Mouse (Mus musculus): ENCODE results near the gene Cerk. TPM values are rescaled to one million over a fixed set of nuclear protein-coding genes. Genes with fewer than 3 reads are reported as not detected.
"Not testable (repeated sequence)": the region's sequence is repeated elsewhere in the genome, so short reads cannot be mapped to it uniquely, and the experiment has no call there.

Cerk gene
- total RNA-seq, 2 experiments from 2014 or later: 40.4 to 45.9 TPM

GRCm38 (mm10) chr15:86096604-86097020, 89.3 kb downstream of the Cerk start:
- intact Hi-C loops (cut with DNase I); DNase-seq: not testable (repeated sequence)

- peak in 1 of 2 experiments; percentile 61 for DNase-seq
- intact Hi-C loops (cut with DNase I): no loop called here
Measured at GRCm38 (mm10) chr15:86095722-86096603, 90.0 kb downstream of the Cerk start.

GRCm38 (mm10) chr15:86094324-86095121, 91.4 kb downstream of the Cerk start:
- intact Hi-C loops (cut with DNase I): no loop called here
- DNase-seq: no peak

DNA sequence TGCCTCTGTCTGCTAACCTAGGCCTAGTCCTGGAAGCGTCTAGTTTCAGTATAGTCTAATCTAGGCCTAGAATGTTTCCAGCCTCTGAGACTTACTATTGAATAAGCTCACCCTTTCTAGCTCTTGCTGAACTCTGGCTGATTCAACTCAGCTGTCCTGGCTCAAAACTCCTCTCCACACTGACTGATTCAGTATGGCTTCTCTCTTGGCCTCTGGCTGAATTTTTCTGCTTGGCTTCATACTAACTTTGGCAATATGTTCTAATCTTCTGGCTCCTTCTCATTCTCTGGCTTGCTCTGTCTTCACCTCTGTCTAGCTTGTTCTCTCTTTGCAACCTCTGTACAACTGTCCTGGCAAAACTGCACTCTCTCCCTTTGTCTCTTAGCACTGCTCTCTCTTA, 92.7 kb downstream of the Cerk start:
- peak; percentile 68 for DNase-seq
- intact Hi-C loops (cut with DNase I): no loop called here

DNA sequence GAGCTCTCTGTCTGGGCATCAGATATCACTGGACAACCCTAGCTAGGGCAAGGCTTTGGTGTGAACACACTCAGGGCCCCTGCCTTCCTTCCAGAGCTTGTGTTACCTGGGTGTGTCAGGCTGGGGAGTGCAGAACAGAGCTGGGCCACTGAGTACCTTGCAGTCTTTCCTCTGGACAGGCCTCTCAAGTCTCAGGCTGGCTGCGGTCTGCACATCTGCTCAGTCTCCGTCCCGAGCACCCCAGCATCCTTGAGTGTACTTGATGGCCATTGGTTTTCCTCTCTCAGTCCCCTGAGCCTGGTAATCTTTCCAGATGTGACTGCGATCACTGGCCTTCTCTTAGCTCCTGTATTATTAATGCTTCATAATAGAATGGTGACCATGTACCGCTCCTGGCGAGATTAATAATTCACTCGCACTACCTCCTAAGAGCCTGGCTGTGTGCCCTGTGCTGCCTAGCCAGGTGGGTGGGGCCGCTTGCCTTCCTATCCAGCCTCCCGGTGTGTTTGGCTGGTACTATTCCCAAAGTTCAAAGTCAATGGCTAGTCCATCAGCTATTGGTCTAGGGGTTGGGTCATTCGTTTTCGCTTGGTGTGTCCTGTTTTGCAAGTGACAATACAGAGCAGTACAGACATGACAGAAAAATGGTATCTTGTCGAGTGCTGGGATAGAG, 93.8 kb downstream of the Cerk start:
- intact Hi-C loops (cut with DNase I): no loop called here
- DNase-seq: peak; percentile 53 to 67

GRCm38 (mm10) chr15:86091201-86091997, 94.5 kb downstream of the Cerk start:
- intact Hi-C loops (cut with DNase I): no loop called here
- no peak for DNase-seq

GRCm38 (mm10) chr15:86090578-86090977, 95.4 kb downstream of the Cerk start:
- intact Hi-C loops (cut with DNase I): no loop called here
- DNase-seq: peak; percentile 38 to 46

DNA sequence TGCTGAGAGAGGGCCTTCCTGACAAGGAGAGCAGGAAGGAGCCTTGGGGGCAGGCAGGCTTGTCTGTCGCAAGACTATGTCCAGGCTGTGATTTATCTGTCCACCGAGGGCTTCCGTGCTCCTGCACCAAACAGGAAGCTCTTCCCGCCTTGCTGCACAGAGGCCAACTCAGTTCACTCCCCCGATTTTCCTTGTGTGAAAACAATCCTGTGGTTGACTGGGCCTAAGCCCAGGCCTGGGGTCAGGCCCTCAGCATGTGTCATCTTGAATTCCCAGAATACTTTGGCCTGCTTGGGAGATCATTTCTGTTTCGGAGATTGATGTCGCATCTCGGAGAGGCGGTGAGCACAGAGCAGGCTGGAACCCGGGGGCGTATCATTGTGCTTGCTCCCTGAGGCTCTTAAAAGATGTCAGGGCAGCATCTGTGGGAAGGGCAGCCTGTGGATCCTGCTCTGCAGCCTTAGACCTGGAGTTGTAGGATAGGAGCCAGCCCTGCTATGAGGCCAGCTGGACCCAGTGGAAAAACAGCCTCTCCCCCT, 95.9 kb downstream of the Cerk start:
- DNase-seq: peak; percentile 85 to 88
- intact Hi-C loops (cut with DNase I): no loop called here

Other genes starting within 250 kb of the Cerk start
- 10 to 100 TPM; 15.1 to 17.1 TPM for gene Celsr1, start 152.4 kb downstream of the Cerk start, total RNA-seq (2021)
- 10 to 100 TPM; 37.2 to 42.1 TPM for gene Gramd4, start 128.4 kb downstream of the Cerk start, total RNA-seq (2021)
- 10 to 100 TPM; 19.0 to 23.1 TPM for gene Tbc1d22a, start 28.3 kb upstream of the Cerk start, total RNA-seq (2021)

Data from heart, postnatal 10 days (tissue).